10 mouse cellular contexts compared by ENCODE assay signal in genomic region chr17:53387581-53388473, GRCm38 (mm10).
DNase-seq lines count a peak whose midpoint lies in the region; ATAC-seq and TF ChIP-seq lines count a peak whose summit lies in the region.
"Had no signal": no experiment of that assay in that cellular context is flagged by ENCODE, and none has a peak within 500 bp of the region (broad histone marks: within the 10 kb centered on the region; RNA-seq: fewer than 3 reads in every experiment).

No protein-coding gene starts in this region.

- no peaks in the 10 kb centered on the region for H3K4me1 ChIP-seq in MEL (ENCODE audit: control insufficient read depth in 1 of 2, insufficient read depth in 2 of 2, low read length in 2 of 2)
- H3K4me1 ChIP-seq in midbrain, embryonic 15.5 days, result no peaks in the 10 kb centered on the region

- 52% methylated on average over 6 of the region's 6 CpGs for WGBS in midbrain, embryonic 15.5 days

- TF ChIP-seq POLR2A in MEL (IDR thresholded peaks at IDR 0.05; ENCODE audit: control insufficient read depth in 1 of 2, insufficient read depth in 1 of 2, low read depth in 1 of 2, low read length in 2 of 2, poor library complexity in 1 of 2), result no peak

- no peak overlapping the region for H3K4me3 ChIP-seq in layer of hippocampus, adult 2 months
- no peak overlapping the region for H3K4me3 ChIP-seq in MEL (ENCODE audit: control insufficient read depth in 1 of 2, insufficient read depth in 1 of 2, low read depth in 2 of 2, low read length in 2 of 2)
- H3K4me3 ChIP-seq in midbrain, embryonic 15.5 days, result no peak overlapping the region

- peak; percentile 75 for TF ChIP-seq RAD21 in MEL (IDR thresholded peaks at IDR 0.05; ENCODE audit: low read depth, low read length)

- TF ChIP-seq EP300 in MEL (IDR thresholded peaks at IDR 0.05; ENCODE audit: low read depth in 1 of 2, low read length in 2 of 2), result no peak

- intact Hi-C loops in heart, postnatal 25 days (cut with DNase I), result loop anchor here (2.0 kb wide), 1 partner anchor 829 kb away; no protein-coding TSS in a partner anchor

- no peak overlapping the region for H3K4me2 ChIP-seq in midbrain, embryonic 15.5 days

- no peak overlapping the region for H3K27ac ChIP-seq in layer of hippocampus, adult 2 months
- no peak overlapping the region for H3K27ac ChIP-seq in MEL (ENCODE audit: control insufficient read depth, low read depth, low read length)
- no peak overlapping the region for H3K27ac ChIP-seq in midbrain, embryonic 15.5 days

- H3K79me2 ChIP-seq in MEL (ENCODE audit: control insufficient read depth, insufficient read depth, low read length, poor library complexity), result no peaks in the 10 kb centered on the region

- H3K9ac ChIP-seq in MEL (ENCODE audit: control insufficient read depth, low read depth, low read length, poor library complexity, severe bottlenecking), result no peak overlapping the region
- H3K9ac ChIP-seq in midbrain, embryonic 15.5 days, result no peak overlapping the region

- DNase-seq in layer of hippocampus, adult 2 months (ENCODE audit: low spot score in 2 of 2), result peak; percentile 5 to 25
- no peak for DNase-seq in layer of hippocampus, postnatal 36 days
- peak; percentile 33 for DNase-seq in MEL (ENCODE audit: low read depth, low spot score)
- peak; percentile 47 for DNase-seq in embryo, embryonic 11 days
- DNase-seq in heart, postnatal 25 days (ENCODE audit: low spot score), result no peak
- no peak for DNase-seq in urinary bladder, postnatal 4 days (ENCODE audit: low spot score in 2 of 2)
- DNase-seq: cerebellum, adult 9-11 months; heart, postnatal 36 days had no signal

- H3K36me3 ChIP-seq in MEL (ENCODE audit: control insufficient read depth in 1 of 2, insufficient read depth in 2 of 2, low read length in 2 of 2), result no peaks in the 10 kb centered on the region
- H3K36me3 ChIP-seq in midbrain, embryonic 15.5 days (replicated peaks), result no peaks in the 10 kb centered on the region

- H3K9me3 ChIP-seq in MEL (replicated peaks; ENCODE audit: insufficient read depth, low read length), result no peaks in the 10 kb centered on the region
- no peaks in the 10 kb centered on the region for H3K9me3 ChIP-seq in midbrain, embryonic 15.5 days

- H3K27me3 ChIP-seq in MEL (ENCODE audit: control insufficient read depth in 1 of 2, insufficient read depth in 2 of 2, low read length in 2 of 2), result no peaks in the 10 kb centered on the region
- no peaks in the 10 kb centered on the region for H3K27me3 ChIP-seq in midbrain, embryonic 15.5 days (replicated peaks)

- peak; percentile 90 for ATAC-seq in midbrain, embryonic 15.5 days (replicated peaks)
- ATAC-seq in monocyte, adult 5-6 weeks (replicated peaks; ENCODE audit: insufficient number of reproducible peaks, low FRiP score, low TSS enrichment, poor library complexity, severe bottlenecking), result no peak

- TF ChIP-seq CTCF in layer of hippocampus, adult 2 months (conservative IDR thresholded peaks at IDR 0.05), result peak; percentile 91
- peak in 2 of 3 experiments; percentile 37 to 74; a peak in 4 of 6 replicates for TF ChIP-seq CTCF in MEL (IDR thresholded peaks at IDR 0.05 in 2 of 3, conservative IDR thresholded peaks at IDR 0.05 in 1 of 3; ENCODE audit: control insufficient read depth in 1 of 3, insufficient read depth in 1 of 3, low read depth in 2 of 3, low read length in 3 of 3, poor library complexity in 1 of 3, severe bottlenecking in 1 of 3)

TF ChIP-seq in MEL, 35 proteins besides CTCF, POLR2A, EP300 and RAD21:
- TF ChIP-seq SMC3 (IDR thresholded peaks at IDR 0.05; ENCODE audit: low read depth, low read length) (peak; percentile 64), NRF1 (IDR thresholded peaks at IDR 0.05; ENCODE audit: insufficient read depth, low read depth, low read length, poor library complexity, severe bottlenecking) (no peak), ZC3H11A (IDR thresholded peaks at IDR 0.05; ENCODE audit: low read depth, low read length) (peak; percentile 53)

Comparison
In these comparisons a context has a peak if more than half of its experiments do, and no peak if none do; other contexts are left out.
1. DNase-seq: peak in layer of hippocampus, adult 2 months (2 of 2), MEL (single experiment) and embryo, embryonic 11 days (single experiment); none in layer of hippocampus, postnatal 36 days (0 of 2), heart, postnatal 25 days (single experiment) and urinary bladder, postnatal 4 days (0 of 2).